Mouse (Mus musculus): ENCODE measurements at regions not wholly inside any gene's neighbourhood (a gene's known extent, or its start where the extent isn't known, plus 50 kb on each side); places are given as distances from the start of the nearest gene placed in this dataset.

DNA sequence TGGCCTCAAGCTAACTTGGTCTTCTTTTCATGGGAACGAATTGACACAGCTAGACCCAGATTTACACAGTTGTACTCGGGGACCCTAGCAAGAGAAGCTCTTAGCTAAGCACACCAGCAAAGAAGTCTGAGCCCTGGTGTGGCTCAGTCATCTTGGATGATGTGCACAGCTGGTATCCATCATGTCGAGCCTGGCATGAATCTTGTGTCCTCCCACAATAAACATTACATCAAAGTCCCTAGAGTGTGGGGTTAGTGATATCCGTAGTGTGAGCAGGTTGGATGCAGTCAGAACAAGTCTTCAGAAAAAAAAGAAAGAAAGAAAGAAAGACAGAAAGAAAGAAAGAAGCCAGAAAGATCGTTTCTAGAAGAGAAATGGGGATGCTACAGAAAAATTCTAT lies 52.1 kb upstream of the Hmcn1 start:
- peak; percentile 36 for ATAC-seq (replicated peaks; ENCODE audit: low FRiP score)
- 29% methylated on average over 5 of the region's 5 CpGs for WGBS
- no peaks in the 10 kb centered on the region for H3K27me3 ChIP-seq
- no peak overlapping the region for H3K27ac ChIP-seq
- no peak overlapping the region for H3K4me3 ChIP-seq (replicated peaks)
- H3K4me1 ChIP-seq = peaks cover 38% of the 10 kb centered on the region
- H3K36me3 ChIP-seq = no peaks in the 10 kb centered on the region
- no peaks in the 10 kb centered on the region for H3K9me3 ChIP-seq (replicated peaks)
- no peak overlapping the region for H3K4me2 ChIP-seq
- no peak overlapping the region for H3K9ac ChIP-seq

DNA sequence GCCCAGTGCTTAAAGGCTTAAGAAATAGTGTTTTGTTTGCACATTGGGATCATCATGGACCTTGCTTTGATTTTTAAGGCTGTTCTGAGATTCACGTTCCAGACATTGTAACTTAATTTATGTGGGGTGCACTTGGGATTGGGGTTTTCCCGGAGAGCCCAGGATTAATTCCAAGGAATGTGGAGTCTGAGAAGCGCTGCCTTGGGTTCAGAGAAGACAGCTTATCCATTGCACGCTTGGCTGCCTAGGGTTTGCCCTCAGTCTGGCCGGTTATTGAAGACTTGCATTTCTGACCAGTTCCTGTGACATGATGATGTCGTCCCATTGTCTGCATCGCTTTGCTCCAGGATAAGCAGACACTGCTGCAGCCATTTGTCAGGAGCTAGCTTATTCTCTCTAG lies 53.4 kb upstream of the Hmcn1 start:
- H3K9ac ChIP-seq = no peak overlapping the region
- H3K27ac ChIP-seq = peak overlapping the region; percentile 29; the same call in 1 of the 2 replicates
- WGBS = 28% methylated on average over 7 of the region's 7 CpGs
- H3K27me3 ChIP-seq = no peaks in the 10 kb centered on the region
- H3K4me3 ChIP-seq (replicated peaks) = no peak overlapping the region
- no peaks in the 10 kb centered on the region for H3K36me3 ChIP-seq
- no peaks in the 10 kb centered on the region for H3K9me3 ChIP-seq (replicated peaks)
- ATAC-seq (replicated peaks; ENCODE audit: low FRiP score) = peak; percentile 20; the same call in 1 of the 2 replicates
- no peak overlapping the region for H3K4me2 ChIP-seq
- H3K4me1 ChIP-seq = peaks cover 29% of the 10 kb centered on the region

DNA sequence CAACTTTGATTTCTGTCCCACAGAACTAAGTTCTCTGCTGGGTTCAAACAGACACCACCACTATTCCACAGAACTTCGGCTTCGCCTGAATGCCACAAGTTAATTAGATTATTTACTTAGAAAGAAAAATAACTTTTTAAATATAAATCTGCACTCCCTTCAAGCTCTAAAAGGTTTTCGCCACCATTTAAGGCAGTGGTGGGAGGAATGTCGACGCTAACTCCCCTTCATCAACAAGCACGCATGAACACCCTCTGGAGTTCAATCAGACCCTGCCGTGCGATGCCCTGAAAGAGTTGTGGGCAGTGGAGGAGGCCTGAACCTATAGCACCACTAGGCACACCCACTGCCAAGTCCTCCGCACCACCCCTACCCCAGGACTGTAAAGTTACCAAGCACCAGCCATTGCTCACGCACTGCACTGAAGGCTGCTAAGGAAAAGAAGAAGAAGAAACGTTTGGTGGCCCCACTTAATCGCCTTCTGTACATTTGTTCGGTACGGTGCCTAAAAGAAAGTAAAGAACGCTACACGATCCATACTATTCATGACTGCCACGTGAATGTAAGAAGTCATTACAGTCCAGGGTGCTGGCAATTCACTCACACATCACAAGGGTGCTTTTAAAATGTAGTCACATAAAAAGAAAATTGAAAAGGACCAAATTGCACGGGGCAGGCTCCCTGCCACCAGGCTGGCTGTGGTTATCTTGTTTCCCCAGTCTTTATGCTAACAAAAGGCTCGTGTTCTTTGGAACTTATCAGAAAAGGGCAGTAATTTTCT lies 56.7 kb upstream of the Hmcn1 start:
- peak; percentile 52; the same call in 1 of the 2 replicates for ATAC-seq (replicated peaks; ENCODE audit: low FRiP score)
- peak overlapping the region; percentile 16; the same call in 1 of the 2 replicates for H3K27ac ChIP-seq
- WGBS = 55% methylated on average over 19 of the region's 19 CpGs
- H3K4me2 ChIP-seq = 0 out of 2 replicates have a peak overlapping the region, but pooled peaks have one; percentile 1
- H3K9me3 ChIP-seq (replicated peaks) = no peaks in the 10 kb centered on the region
- H3K9ac ChIP-seq = no peak overlapping the region
- peaks cover 31% of the 10 kb centered on the region for H3K4me1 ChIP-seq
- H3K27me3 ChIP-seq = no peaks in the 10 kb centered on the region
- no peak overlapping the region for H3K4me3 ChIP-seq (replicated peaks)
- no peaks in the 10 kb centered on the region for H3K36me3 ChIP-seq

DNA sequence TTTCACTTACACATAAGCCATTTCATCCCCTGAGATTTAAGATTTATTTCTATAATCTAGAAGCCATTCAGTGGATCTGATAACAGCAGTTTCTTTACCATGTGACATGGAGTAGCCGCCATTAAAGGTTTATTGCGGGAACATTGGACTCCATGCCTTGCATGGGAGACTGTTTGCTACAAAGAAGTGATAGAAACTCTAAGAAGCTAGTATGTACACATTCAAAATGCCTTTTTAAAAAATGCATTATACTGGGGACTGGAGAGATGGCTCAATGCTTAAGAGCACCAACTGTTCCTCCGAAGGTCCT lies 57.2 kb upstream of the Hmcn1 start:
- Histone ChIP-seq H3K4me2 (no peak overlapping the region), H3K27ac (0 out of 2 replicates have a peak overlapping the region, but pooled peaks have one; percentile 16), H3K4me3 (replicated peaks) (no peak overlapping the region), H3K27me3 (no peaks in the 10 kb centered on the region), H3K4me1 (peaks cover 27% of the 10 kb centered on the region), H3K9me3 (replicated peaks) (no peaks in the 10 kb centered on the region), H3K36me3 (no peaks in the 10 kb centered on the region), H3K9ac (no peak overlapping the region)
- WGBS = 80% methylated on average over 3 of the region's 3 CpGs
- no peak for ATAC-seq (replicated peaks; ENCODE audit: low FRiP score)

DNA sequence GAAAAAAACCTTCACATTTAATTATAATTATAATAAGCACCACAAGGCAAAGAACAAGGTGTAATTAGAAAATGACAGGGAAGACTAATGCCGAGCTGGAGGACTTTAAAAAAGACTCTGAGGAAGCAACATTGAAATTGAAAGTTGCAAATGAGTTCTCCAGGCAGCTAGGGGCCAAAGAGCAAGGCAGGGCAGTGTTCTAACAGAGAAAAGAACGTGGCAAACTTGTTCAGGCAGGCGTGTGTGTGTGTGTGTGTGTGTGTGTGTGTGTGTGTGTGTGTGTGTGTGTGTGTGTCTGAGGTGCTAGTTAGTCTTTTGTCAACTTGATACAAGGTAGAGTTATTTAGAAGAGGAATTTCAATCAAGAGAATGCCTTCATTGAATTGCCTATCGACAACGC lies 60.0 kb upstream of the Hmcn1 start:
- ATAC-seq (replicated peaks; ENCODE audit: low FRiP score) = no peak
- 65% methylated on average over 5 of the region's 5 CpGs for WGBS
- H3K4me2 ChIP-seq = no peak overlapping the region

DNA sequence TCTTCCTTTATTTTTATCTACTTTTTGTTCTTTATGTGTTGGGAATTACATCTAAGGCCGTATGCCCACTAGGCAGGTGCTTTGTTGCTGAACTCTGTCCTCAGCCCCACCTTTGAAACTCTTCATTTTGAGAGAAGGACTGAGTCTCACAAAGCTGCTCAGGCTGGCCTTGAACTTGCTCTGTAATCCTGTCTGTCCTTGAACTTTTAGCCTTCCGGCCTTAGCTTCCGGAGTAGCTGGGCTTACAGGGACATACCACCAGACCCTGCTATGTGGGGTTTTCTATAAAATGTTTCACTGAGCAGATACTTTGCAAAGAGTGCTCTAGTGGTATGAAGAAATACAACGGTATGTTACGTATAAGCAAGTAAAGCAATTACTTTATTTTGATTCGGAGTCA lies 62.2 kb upstream of the Hmcn1 start:
- peaks cover 18% of the 10 kb centered on the region for H3K4me1 ChIP-seq
- no peak for ATAC-seq (replicated peaks; ENCODE audit: low FRiP score)
- no peak overlapping the region for H3K27ac ChIP-seq
- no peak overlapping the region for H3K9ac ChIP-seq
- no peaks in the 10 kb centered on the region for H3K36me3 ChIP-seq
- H3K27me3 ChIP-seq = no peaks in the 10 kb centered on the region
- no peaks in the 10 kb centered on the region for H3K9me3 ChIP-seq (replicated peaks)
- H3K4me2 ChIP-seq = no peak overlapping the region
- 89% methylated on average over 6 of the region's 6 CpGs for WGBS
- H3K4me3 ChIP-seq (replicated peaks) = no peak overlapping the region

More for the DNA sequence above, 60.0 kb upstream of the Hmcn1 start:
- Histone ChIP-seq H3K27me3 (no peaks in the 10 kb centered on the region), H3K4me1 (peaks cover 17% of the 10 kb centered on the region), H3K9ac (no peak overlapping the region), H3K4me3 (replicated peaks) (no peak overlapping the region), H3K9me3 (replicated peaks) (no peaks in the 10 kb centered on the region), H3K36me3 (no peaks in the 10 kb centered on the region), H3K27ac (no peak overlapping the region)

DNA sequence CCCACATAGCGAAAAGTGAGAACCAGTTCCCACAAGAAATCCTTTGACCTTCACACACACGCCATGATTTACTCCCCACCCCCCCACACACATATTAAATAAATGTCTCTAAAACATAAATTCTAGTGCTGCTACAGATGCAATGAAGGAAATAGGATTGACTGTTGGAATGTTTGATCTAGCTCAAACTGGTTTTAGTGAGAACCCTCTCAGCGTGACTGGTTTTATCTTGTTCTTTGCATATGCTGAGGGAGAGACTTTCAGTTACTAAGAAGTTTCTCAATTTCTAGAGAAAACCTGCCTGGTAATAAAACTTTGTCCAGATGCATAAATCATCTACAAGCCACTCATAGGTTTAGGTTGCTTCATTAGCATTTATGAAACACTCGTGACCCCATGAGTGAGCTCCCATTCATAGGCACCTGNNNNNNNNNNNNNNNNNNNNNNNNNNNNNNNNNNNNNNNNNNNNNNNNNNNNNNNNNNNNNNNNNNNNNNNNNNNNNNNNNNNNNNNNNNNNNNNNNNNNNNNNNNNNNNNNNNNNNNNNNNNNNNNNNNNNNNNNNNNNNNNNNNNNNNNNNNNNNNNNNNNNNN lies 66.4 kb upstream of the Hmcn1 start:
- Histone ChIP-seq H3K27ac (peak overlapping the region; percentile 77), H3K9ac (no peak overlapping the region), H3K4me2 (no peak overlapping the region), H3K4me1 (peaks cover 41% of the 10 kb centered on the region), H3K9me3 (replicated peaks) (no peaks in the 10 kb centered on the region), H3K27me3 (no peaks in the 10 kb centered on the region), H3K36me3 (no peaks in the 10 kb centered on the region), H3K4me3 (replicated peaks) (no peak overlapping the region)
- 47% methylated on average over 4 of the region's 4 CpGs for WGBS
- ATAC-seq (replicated peaks; ENCODE audit: low FRiP score) = 0 out of 2 replicates have a peak, but pooled peaks have one; percentile 22

DNA sequence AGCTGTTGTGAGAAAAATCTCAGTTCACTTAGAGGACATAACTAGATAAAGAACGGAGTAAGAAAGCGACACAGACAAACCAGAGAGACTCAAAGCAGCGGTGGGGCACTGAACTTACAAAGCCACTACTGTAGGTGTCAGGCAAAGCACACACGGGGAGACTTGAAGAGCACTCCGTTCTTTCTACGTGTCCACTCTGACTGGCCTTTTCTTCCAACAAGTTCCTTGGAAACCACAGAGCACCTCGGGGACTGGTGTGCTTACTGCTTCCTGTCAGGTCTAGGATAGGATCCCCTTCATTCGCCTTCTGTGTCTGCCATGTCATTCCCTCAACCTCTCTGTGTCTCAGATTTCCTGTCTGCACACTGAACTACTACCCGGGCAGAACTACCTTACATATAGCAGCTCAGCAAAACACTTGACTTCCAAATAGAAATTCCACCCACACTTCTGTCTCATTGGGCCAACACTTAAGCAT lies 71.9 kb upstream of the Hmcn1 start:
- WGBS = 61% methylated on average over 9 of the region's 9 CpGs
- H3K9ac ChIP-seq = no peak overlapping the region

DNA sequence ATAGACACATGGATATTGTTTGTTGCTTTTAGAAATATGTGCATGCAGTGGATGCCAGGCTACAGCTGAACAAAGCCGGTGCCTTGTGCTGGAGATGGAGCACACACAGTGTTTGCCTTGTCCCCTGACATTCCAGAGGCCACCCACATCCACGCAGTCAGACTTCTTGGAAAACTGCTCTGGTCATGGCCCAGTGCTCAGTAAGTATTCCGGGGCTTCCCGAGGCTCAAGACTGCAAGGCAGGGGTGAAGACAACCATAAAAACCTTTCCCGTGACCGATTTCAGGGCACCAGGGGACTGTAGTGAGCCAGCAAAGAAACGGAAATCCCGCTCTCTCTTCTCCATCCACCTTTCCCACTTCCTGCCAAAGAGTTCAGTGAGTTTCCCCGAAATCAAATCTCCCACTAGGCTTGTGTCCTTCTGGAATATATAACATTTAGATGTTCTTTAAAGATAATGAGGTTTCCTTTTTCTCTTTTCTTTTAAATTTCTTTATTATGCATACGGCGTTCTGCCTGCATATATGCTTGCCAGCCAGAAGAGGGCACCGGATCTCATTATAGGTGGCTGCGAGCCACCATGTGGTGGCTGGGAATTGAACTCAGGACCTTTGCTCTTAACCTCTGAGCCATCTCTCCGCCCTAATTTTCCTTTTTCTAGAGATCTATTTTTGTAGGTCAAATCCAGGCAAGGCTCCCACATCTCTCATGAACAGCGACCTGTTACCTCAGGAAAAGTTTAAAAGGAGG lies 73.3 kb upstream of the Hmcn1 start:
- Histone ChIP-seq H3K36me3 (no peaks in the 10 kb centered on the region), H3K27ac (peak overlapping the region; percentile 52), H3K27me3 (no peaks in the 10 kb centered on the region), H3K4me2 (peak overlapping the region; percentile 23), H3K4me3 (replicated peaks) (no peak overlapping the region), H3K4me1 (peaks cover 43% of the 10 kb centered on the region), H3K9ac (no peak overlapping the region), H3K9me3 (replicated peaks) (no peaks in the 10 kb centered on the region)
- ATAC-seq (replicated peaks; ENCODE audit: low FRiP score) = peak; percentile 92
- WGBS = 50% methylated on average over 15 of the region's 15 CpGs

More for the DNA sequence above, 71.9 kb upstream of the Hmcn1 start:
- Histone ChIP-seq H3K9me3 (replicated peaks) (no peaks in the 10 kb centered on the region), H3K27ac (no peak overlapping the region), H3K4me1 (peaks cover 44% of the 10 kb centered on the region), H3K36me3 (no peaks in the 10 kb centered on the region), H3K4me2 (no peak overlapping the region), H3K27me3 (no peaks in the 10 kb centered on the region), H3K4me3 (replicated peaks) (no peak overlapping the region)
- ATAC-seq (replicated peaks; ENCODE audit: low FRiP score) = no peak

DNA sequence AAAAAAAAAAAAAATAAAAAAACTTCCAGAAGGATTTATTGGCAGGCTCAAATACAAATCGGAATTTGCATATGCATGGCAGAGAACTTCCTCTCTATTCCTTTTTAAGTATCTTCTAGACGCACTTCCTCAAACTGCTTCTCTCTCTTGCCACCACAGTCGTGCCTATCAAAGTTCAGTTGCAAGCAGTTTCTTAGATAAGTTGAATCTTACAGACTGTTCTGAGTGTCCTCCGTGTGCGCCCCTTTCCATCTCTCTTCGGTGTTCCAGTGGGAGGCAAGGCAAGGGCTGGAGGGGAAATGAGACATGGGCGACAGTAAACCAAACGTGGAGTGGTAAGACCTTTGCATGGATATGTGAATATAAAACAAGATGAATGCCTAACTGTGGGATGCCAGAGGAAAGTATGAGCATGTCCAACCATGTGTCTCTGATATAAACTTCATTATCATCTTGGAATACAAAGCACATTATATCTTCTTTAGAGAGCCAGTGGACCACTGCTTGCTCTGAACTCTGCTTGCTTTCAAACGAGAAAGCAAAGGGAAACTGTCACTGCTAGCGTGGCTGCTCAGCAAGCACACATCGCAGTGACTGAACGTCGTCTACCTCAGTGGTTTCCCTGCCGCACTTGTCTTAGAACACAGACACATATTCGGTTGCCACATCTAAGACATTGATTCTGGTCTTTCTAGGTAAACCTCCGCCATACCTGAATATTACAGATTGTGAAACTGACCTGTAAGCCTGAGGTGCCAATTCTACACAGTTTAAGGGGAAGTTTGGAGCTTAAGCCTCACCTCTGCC lies 81.5 kb upstream of the Hmcn1 start:
- ATAC-seq (replicated peaks; ENCODE audit: low FRiP score) = no peak
- peaks cover 8% of the 10 kb centered on the region for H3K4me1 ChIP-seq
- H3K4me2 ChIP-seq = no peak overlapping the region
- WGBS = 87% methylated on average over 16 of the region's 16 CpGs
- no peak overlapping the region for H3K27ac ChIP-seq
- no peaks in the 10 kb centered on the region for H3K27me3 ChIP-seq
- no peak overlapping the region for H3K4me3 ChIP-seq (replicated peaks)
- no peak overlapping the region for H3K9ac ChIP-seq
- no peaks in the 10 kb centered on the region for H3K36me3 ChIP-seq
- H3K9me3 ChIP-seq (replicated peaks) = no peaks in the 10 kb centered on the region

DNA sequence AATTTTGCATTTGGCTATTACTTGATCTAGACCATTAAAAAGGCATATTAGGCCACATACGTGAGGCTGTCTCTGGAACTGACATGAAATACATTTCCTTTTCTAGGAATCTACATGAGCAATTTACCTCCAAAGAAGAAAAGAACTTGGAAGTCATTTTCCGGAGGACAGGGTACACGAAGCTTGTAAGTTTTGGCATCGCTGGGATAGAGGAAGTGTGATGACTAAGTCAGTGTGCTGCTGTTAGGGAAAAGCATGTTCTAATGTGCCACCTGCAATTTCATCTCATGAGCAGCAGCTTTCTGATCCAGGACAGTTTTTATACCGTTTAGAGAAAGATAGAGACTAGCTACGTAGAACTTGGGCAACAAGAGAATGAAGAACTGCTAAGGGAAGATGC lies 82.3 kb upstream of the Hmcn1 start:
- H3K27me3 ChIP-seq = no peaks in the 10 kb centered on the region
- no peak overlapping the region for H3K4me2 ChIP-seq
- no peak overlapping the region for H3K27ac ChIP-seq
- H3K9me3 ChIP-seq (replicated peaks) = no peaks in the 10 kb centered on the region
- peaks cover 15% of the 10 kb centered on the region for H3K4me1 ChIP-seq
- ATAC-seq (replicated peaks; ENCODE audit: low FRiP score) = no peak
- no peak overlapping the region for H3K9ac ChIP-seq
- H3K36me3 ChIP-seq = no peaks in the 10 kb centered on the region
- H3K4me3 ChIP-seq (replicated peaks) = no peak overlapping the region
- 87% methylated on average over 6 of the region's 6 CpGs for WGBS

All from kidney, embryonic 15.5 days (tissue).